Mouse (Mus musculus) C2C12 (cell line): ENCODE data around the gene Pcdh11x.

Source experiments
- CTCF ChIP-seq: IDR thresholded peaks from one replicate; pipeline ENCODE4 v1.5.1; 2011; ENCODE audit not compliant: control insufficient read depth, insufficient read depth, insufficient read length
- FOSL1 ChIP-seq: IDR thresholded peaks from one replicate; pipeline ENCODE4 v1.8.0; 2011; ENCODE audit warnings: mild to moderate bottlenecking, low read length; ENCODE audit not compliant: poor library complexity, insufficient read depth, severe bottlenecking
- MAX ChIP-seq: IDR thresholded peaks from one replicate; pipeline ENCODE4 v1.6.1; 2011; ENCODE audit warnings: mild to moderate bottlenecking, control low read depth
- MYOG ChIP-seq: IDR thresholded peaks from one replicate; pipeline ENCODE4 v1.6.1; 2011; ENCODE audit not compliant: control insufficient read depth, insufficient read length; ENCODE audit errors: extremely low read depth

GRCm38 (mm10) chrX:120466225-120466624 is 176.2 kb downstream of the Pcdh11x start:
- TF ChIP-seq MAX (no peak), CTCF (no peak), FOSL1 (no peak), MYOG (no peak)
